Mouse (Mus musculus) bone marrow, adult 2 months (tissue): ENCODE results near the gene Srsf4.

Experiments
- CTCF ChIP-seq: fragments of 200-500 bp; IDR thresholded peaks from 2 replicates; pipeline ENCODE4 v1.5.1; 2011; ENCODE audit warnings: low read length, control low read depth; ENCODE audit not compliant: control insufficient read depth, insufficient read depth
- POLR2A ChIP-seq: fragments of 200-500 bp; IDR thresholded peaks from 2 replicates; pipeline ENCODE4 v1.6.1; 2011; ENCODE audit warnings: low read depth, mild to moderate bottlenecking, control low read depth, low read length, borderline replicate concordance; ENCODE audit not compliant: control insufficient read depth

- peak; percentile 85 for TF ChIP-seq CTCF
- peak; percentile 18; the same call in 1 of the 2 replicates for TF ChIP-seq POLR2A
Measured at GRCm38 (mm10) chr4:131916425-131916824, 43.0 kb downstream of the Srsf4 start.
